Mouse (Mus musculus) hindbrain, embryonic 16.5 days (tissue): ENCODE results near the gene Tanc1. TPM values are rescaled to one million over a fixed set of nuclear protein-coding genes. Genes with fewer than 3 reads are reported as not detected.

Experiments used
- ATAC-seq: fragments of 200-750 bp; cut with Nextera tagmentation; 2 replicates; pipeline ENCODE4 v1.8.0; 2017; ENCODE audit warnings: moderate TSS enrichment, moderate library complexity
- H3K27ac ChIP-seq: fragments of 300-500 bp; sonication (generic); 2 replicates; pipeline ENCODE4 v1.5.1; 2014; ENCODE audit warnings: low read depth, mild to moderate bottlenecking, control low read depth, low read length, moderate library complexity
- H3K27me3 ChIP-seq: fragments of 300-500 bp; sonication (generic); replicated peaks from 2 replicates; pipeline ENCODE4 v1.6.1; 2014; ENCODE audit warnings: low read length; ENCODE audit not compliant: control insufficient read depth, insufficient read depth
- H3K36me3 ChIP-seq: fragments of 300-500 bp; sonication (generic); 2 replicates; pipeline ENCODE4 v1.6.1; 2014; ENCODE audit warnings: mild to moderate bottlenecking, low read length, moderate library complexity, mixed read lengths; ENCODE audit not compliant: control insufficient read depth, insufficient read depth
- H3K4me1 ChIP-seq: fragments of 300-500 bp; sonication (generic); 2 replicates; pipeline ENCODE4 v1.6.1; 2014; ENCODE audit warnings: low read depth, low read length; ENCODE audit not compliant: control insufficient read depth, insufficient read depth
- H3K4me2 ChIP-seq: fragments of 300-500 bp; sonication (generic); 2 replicates; pipeline ENCODE4 v1.6.1; 2014; ENCODE audit warnings: mild to moderate bottlenecking, low read length, control low read depth, moderate library complexity
- H3K4me3 ChIP-seq: fragments of 300-500 bp; sonication (generic); 2 replicates; pipeline ENCODE4 v1.5.1; 2014; ENCODE audit warnings: mild to moderate bottlenecking, low read length, control low read depth, moderate library complexity
- H3K9ac ChIP-seq: fragments of 300-500 bp; sonication (generic); 2 replicates; pipeline ENCODE4 v1.6.1; 2014; ENCODE audit warnings: low read depth, mild to moderate bottlenecking, control low read depth, low read length, moderate library complexity
- H3K9me3 ChIP-seq: fragments of 300-500 bp; sonication (generic); 2 replicates; pipeline ENCODE4 v1.6.1; 2014; ENCODE audit warnings: mild to moderate bottlenecking, low read length, moderate library complexity; ENCODE audit not compliant: control insufficient read depth
- WGBS: fragments of 180-500 bp; shearing (Covaris S2); extraction: QIAGEN DNeasy Blood & Tissue Kit; methylation state at CpG from one replicate; pipeline ENCODE4 v1.1.7; 2014; 5-methylcytosine and 5-hydroxymethylcytosine counted together
- polyA plus RNA-seq: library from polyadenylated mRNA; unstranded; fragments of >200 nt; fragmentation: Nextera tagmentation; extraction: Ambion mirVana; gene quantifications from 2 replicates; pipeline ENCODE4 v1.2.1, GENCODE M21; 2015

Tanc1 gene
- polyA plus RNA-seq, 1 experiment from 2014 or later, result 7.4 TPM

- Histone ChIP-seq H3K27ac (no peak overlapping the region), H3K4me2 (no peak overlapping the region), H3K4me1 (no peaks in the 10 kb centered on the region), H3K36me3 (no peaks in the 10 kb centered on the region), H3K9me3 (no peaks in the 10 kb centered on the region), H3K4me3 (no peak overlapping the region), H3K27me3 (no peaks in the 10 kb centered on the region), H3K9ac (no peak overlapping the region)
- WGBS, result 37% methylated on average over 4 of the region's 4 CpGs
- no peak for ATAC-seq
These were observed 60.2 kb downstream of the Tanc1 start for GRCm38 (mm10) chr2:59672086-59672485.

- H3K4me2 ChIP-seq, result no peak overlapping the region
- WGBS, result 59% methylated on average over 8 of the region's 8 CpGs
- no peaks in the 10 kb centered on the region for H3K4me1 ChIP-seq
- no peak overlapping the region for H3K9ac ChIP-seq
- no peak overlapping the region for H3K4me3 ChIP-seq
- no peak for ATAC-seq
- H3K27ac ChIP-seq, result no peak overlapping the region
- no peaks in the 10 kb centered on the region for H3K9me3 ChIP-seq
- no peaks in the 10 kb centered on the region for H3K36me3 ChIP-seq
- H3K27me3 ChIP-seq, result no peaks in the 10 kb centered on the region
These were observed 60.8 kb downstream of the Tanc1 start for GRCm38 (mm10) chr2:59672686-59673085.

- H3K4me1 ChIP-seq, result no peaks in the 10 kb centered on the region
- H3K36me3 ChIP-seq, result no peaks in the 10 kb centered on the region
- no peaks in the 10 kb centered on the region for H3K9me3 ChIP-seq
- H3K4me3 ChIP-seq, result no peak overlapping the region
- H3K4me2 ChIP-seq, result no peak overlapping the region
- no peaks in the 10 kb centered on the region for H3K27me3 ChIP-seq
- no peak overlapping the region for H3K9ac ChIP-seq
- WGBS, result 88% methylated on average over 6 of the region's 6 CpGs
- no peak overlapping the region for H3K27ac ChIP-seq
- ATAC-seq, result no peak
These were observed 61.5 kb downstream of the Tanc1 start for GRCm38 (mm10) chr2:59673351-59673750.

GRCm38 (mm10) chr2:59673877-59674276, 62.0 kb downstream of the Tanc1 start:
- WGBS, result 63% methylated on average over 1 of the region's 1 CpGs
- H3K27ac ChIP-seq, result no peak overlapping the region
- H3K36me3 ChIP-seq, result no peaks in the 10 kb centered on the region

GRCm38 (mm10) chr2:59675270-59675995, 63.6 kb downstream of the Tanc1 start:
- WGBS, result 44% methylated on average over 17 of the region's 17 CpGs
- no peak overlapping the region for H3K27ac ChIP-seq

More at GRCm38 (mm10) chr2:59673877-59674276, 62.0 kb downstream of the Tanc1 start:
- no peak overlapping the region for H3K9ac ChIP-seq
- no peak overlapping the region for H3K4me2 ChIP-seq
- ATAC-seq, result no peak
- H3K9me3 ChIP-seq, result no peaks in the 10 kb centered on the region
- no peaks in the 10 kb centered on the region for H3K27me3 ChIP-seq
- no peaks in the 10 kb centered on the region for H3K4me1 ChIP-seq
- H3K4me3 ChIP-seq, result no peak overlapping the region

GRCm38 (mm10) chr2:59676041-59676440, 64.2 kb downstream of the Tanc1 start:
- no peak for ATAC-seq
- Histone ChIP-seq H3K27me3 (no peaks in the 10 kb centered on the region), H3K9ac (no peak overlapping the region), H3K4me2 (no peak overlapping the region), H3K27ac (no peak overlapping the region), H3K36me3 (no peaks in the 10 kb centered on the region), H3K4me3 (no peak overlapping the region), H3K4me1 (0 out of 2 replicates have a peak, but pooled peaks cover 3% of the 10 kb centered on the region), H3K9me3 (no peaks in the 10 kb centered on the region)
- WGBS, result 87% methylated on average over 6 of the region's 6 CpGs

More at GRCm38 (mm10) chr2:59675270-59675995, 63.6 kb downstream of the Tanc1 start:
- Histone ChIP-seq H3K4me2 (no peak overlapping the region), H3K36me3 (no peaks in the 10 kb centered on the region), H3K4me1 (0 out of 2 replicates have a peak, but pooled peaks cover 3% of the 10 kb centered on the region), H3K27me3 (no peaks in the 10 kb centered on the region), H3K9me3 (no peaks in the 10 kb centered on the region), H3K4me3 (no peak overlapping the region), H3K9ac (no peak overlapping the region)
- 0 out of 2 replicates have a peak, but pooled peaks have one; percentile 9 for ATAC-seq

GRCm38 (mm10) chr2:59676442-59676841, 64.6 kb downstream of the Tanc1 start:
- no peak for ATAC-seq
- no peak overlapping the region for H3K27ac ChIP-seq
- no peak overlapping the region for H3K4me3 ChIP-seq
- no peaks in the 10 kb centered on the region for H3K9me3 ChIP-seq
- no peak overlapping the region for H3K9ac ChIP-seq
- H3K36me3 ChIP-seq, result no peaks in the 10 kb centered on the region
- H3K4me2 ChIP-seq, result no peak overlapping the region
- 0 out of 2 replicates have a peak, but pooled peaks cover 3% of the 10 kb centered on the region for H3K4me1 ChIP-seq
- H3K27me3 ChIP-seq, result no peaks in the 10 kb centered on the region
- WGBS, result 68% methylated on average over 6 of the region's 6 CpGs

GRCm38 (mm10) chr2:59679424-59680020, 67.7 kb downstream of the Tanc1 start:
- ATAC-seq, result no peak
- Histone ChIP-seq H3K27me3 (no peaks in the 10 kb centered on the region), H3K4me3 (no peak overlapping the region), H3K9ac (no peak overlapping the region), H3K27ac (no peak overlapping the region), H3K9me3 (no peaks in the 10 kb centered on the region), H3K36me3 (no peaks in the 10 kb centered on the region), H3K4me2 (no peak overlapping the region), H3K4me1 (0 out of 2 replicates have a peak, but pooled peaks cover 3% of the 10 kb centered on the region)
- WGBS, result 81% methylated on average over 10 of the region's 10 CpGs

GRCm38 (mm10) chr2:59680736-59681135, 68.9 kb downstream of the Tanc1 start:
- no peak overlapping the region for H3K4me3 ChIP-seq
- H3K36me3 ChIP-seq, result no peaks in the 10 kb centered on the region
- 0 out of 2 replicates have a peak, but pooled peaks cover 3% of the 10 kb centered on the region for H3K4me1 ChIP-seq
- no peak overlapping the region for H3K9ac ChIP-seq
- H3K9me3 ChIP-seq, result no peaks in the 10 kb centered on the region
- WGBS, result 88% methylated on average over 5 of the region's 5 CpGs
- no peaks in the 10 kb centered on the region for H3K27me3 ChIP-seq
- H3K27ac ChIP-seq, result no peak overlapping the region
- no peak overlapping the region for H3K4me2 ChIP-seq
- ATAC-seq, result no peak
